Mouse (Mus musculus) WW6 (cell line): Measurements from ENCODE around the gene Lins1.

Experiments used
- DNase-seq: peaks from one replicate; pipeline ENCODE4 v3.0.0-alpha.2; 2013; ENCODE audit warnings: low read depth, low spot score

Lins1 gene

DNA sequence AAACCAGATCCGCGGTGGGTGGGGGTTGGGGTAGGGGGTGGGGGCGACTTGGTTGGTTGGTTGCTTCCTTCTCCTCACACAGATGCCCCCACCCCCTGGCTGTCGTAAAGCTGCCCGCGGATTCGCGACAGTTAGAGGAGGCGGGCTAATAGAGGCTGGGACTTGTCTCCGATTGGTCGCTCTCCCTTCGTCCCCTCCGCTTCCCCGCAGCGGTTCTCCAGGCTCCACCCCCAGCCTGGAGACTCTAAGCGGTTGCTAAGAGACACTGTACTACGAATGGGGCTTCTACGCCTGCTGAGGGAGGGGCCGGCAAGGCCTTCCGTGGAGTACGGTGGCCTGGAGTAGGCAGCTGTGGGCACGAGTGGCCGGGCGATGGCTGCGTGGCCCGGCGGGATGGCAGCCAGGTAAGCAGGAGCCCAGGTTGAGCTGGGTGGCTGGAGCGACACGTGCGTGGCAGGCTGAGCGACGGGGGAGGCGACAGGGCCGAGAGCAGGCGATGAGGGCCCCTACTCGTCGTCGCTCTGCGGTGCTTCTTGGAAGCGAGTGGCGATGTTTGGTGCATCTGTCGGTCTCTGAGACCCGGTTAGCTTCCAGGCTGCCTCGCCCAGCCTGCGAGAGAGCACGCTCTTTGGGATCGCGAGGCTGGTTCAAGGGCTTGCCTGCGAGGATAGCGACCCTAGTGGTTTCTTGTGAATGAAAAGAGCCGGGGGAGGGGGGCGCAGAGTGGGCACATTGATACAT lies at the start of gene Lins1:
Gene Lins1 (plus strand): TSS at position 270 of the 741 bp plus-strand sequence.
- DNase-seq = peak; percentile 97

DNA sequence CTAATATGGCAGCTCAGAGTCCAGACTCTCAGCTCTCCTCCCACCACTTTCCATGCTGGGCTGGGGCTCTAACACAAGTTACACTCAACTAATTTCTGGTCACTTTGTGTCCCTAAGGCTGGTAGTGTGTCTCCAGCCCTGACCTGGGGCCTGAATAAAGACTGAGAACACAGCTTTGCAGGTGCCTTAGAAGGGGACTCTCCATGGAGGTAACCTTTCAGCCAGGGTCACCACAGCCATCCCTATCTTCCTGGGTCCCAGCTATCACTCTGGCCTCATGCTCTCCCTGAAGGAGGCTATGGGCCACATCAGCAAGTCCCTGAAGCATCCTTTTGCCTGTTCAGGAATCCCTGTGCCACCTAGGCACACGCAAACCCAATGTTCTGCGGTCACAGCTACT lies 44.0 kb upstream of the Lins1 start:
- DNase-seq = no peak

DNA sequence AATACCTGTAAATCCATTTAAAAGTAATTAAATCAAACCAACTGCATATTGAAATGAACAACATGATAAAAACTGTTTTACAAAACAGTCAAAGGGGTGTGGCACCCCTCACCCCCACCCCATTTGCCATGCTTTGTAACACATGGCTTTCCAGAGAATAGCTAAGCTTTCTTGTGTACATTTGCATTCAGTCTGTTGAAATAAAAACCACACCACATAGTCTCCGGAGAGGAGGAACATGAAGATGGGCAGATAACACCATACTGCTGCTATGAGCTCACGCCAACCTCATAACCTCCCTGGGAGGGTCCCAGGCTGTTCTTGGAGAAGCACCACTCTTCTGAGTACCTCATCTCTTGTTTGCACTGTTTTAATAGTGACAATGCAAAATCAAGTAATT lies 40.5 kb upstream of the Lins1 start:
- no peak for DNase-seq

DNA sequence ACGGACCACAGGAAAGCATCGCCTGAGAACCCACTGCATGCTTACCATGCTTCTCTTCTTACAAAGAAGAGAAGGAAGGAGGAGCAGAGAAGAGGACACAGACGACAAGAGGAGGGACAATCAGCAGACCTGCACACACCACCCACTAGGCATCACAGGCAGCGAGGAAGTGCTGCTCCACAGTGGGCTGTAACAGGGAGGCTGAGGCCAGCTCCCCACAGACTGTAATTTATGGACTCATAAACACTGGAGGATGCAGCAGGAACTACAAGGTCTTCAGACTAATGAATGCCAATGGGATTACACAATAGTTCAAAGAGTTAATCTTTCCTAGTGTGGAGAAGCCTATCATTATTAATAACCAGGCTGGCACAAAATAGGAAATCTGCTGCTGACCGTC lies 38.8 kb upstream of the Lins1 start:
- no peak for DNase-seq

DNA sequence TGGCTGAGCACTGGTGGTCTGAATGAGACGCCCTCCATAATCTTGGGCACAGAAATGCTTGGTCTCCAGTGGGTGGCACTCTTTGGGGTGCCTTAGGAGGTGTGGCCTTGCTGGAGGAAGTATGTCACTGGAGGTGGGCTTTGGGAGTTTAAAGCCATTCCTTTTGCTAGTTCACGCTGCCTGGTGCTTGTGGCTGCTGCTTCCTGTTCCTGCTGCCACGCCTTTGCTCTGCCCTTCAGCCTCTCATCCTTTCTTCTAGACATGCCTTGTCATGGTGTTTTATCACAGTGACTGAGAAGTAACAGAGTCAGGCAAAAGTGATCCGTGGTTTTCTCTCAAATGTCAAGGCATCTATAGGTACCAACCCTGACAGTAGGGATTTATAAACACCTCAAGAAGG lies 37.5 kb upstream of the Lins1 start:
- no peak for DNase-seq

DNA sequence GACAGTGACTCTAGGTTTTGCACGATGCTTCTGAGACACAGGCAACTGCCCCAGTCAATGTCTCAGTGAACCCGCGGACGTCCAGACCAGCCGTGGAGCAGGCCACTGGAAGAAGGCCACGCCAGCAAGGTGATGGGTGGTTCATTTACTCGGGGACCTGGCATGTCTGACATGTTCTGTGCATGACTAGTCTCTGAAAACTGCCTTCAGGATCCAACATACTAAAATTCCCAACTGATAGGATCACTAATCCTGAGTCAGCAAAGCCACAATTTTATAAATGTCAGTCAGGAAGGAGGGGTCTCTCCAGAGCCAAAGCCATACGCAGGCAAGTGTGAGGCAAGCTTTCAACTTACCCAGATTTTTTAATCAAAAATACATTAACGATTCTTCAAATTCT lies 36.1 kb upstream of the Lins1 start:
- no peak for DNase-seq

DNA sequence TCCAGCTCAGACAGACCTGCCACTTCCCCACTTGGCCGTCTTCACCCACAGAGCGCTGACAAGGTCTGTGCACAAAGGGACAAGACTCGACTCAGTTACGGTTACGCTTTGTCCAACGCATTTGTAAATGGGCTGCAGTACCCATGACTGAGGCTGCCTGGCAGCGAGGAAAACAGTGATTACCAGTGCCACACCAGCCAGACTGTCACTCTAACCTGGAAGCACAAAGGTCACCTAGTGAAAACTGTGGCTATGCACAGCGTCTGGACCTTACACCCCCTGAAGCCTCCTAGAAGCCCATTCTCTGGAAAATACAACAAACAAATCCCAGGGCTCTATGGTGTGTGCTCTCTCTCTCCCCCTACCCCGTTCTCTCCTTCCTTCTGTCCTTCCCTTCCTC lies 34.2 kb upstream of the Lins1 start:
- no peak for DNase-seq

DNA sequence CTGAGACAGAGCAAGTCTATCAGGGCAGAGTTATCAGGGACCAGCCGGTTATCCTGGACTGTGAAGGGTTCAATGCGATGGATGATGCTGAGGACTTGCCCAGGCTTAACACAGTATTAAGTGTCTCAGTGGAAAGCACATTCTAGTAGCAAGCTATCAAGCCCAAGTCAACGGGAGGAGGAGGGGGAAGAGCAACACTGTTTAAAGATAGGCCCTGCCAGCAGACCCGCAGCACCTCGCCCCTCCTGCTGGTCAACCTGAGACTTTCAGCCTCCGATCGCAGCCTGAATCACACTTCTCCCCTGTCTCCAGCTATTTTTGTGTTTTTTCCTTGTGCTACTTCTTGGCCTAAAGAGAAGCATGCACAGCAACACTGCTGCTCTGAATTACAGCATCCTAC lies 29.4 kb upstream of the Lins1 start:
- peak; percentile 13 for DNase-seq

DNA sequence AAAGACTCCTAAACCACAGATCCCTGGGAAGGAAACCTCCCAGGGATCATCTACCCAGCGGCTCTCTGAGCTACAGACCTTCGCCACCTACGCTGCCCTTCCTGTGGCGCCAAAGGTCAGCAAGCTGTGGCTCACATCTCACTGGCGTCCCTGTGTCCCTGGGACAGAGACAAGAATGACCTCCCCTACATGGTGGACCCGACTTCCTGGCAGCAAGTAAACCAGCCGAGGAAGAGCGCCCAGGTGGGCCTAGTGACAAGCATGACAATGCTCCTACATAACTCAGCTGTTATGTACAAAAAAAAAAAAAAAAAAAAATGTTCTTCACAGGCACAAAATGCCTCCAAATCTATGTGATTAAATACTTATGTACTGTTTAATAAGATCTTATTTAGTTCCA lies 28.7 kb upstream of the Lins1 start:
- DNase-seq = no peak

DNA sequence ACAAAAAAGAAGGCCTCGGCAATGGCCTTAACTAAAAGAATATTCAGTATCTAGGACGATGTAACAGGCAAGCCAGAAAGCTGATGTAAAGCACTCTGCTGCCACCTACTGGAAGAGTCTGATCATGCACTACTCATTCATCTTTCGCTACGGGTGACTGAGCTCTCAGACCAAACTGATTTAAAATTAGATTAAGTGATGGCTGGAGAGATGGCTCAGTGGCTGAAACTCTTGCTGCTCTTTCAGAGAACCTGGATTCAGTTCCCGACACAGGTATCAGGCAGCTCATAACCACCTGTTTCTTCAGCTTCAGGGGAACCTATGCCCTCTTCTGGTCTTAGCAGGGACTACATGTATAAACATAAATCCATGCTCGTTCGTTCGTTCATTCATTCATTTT lies 28.1 kb upstream of the Lins1 start:
- DNase-seq = peak; percentile 45

DNA sequence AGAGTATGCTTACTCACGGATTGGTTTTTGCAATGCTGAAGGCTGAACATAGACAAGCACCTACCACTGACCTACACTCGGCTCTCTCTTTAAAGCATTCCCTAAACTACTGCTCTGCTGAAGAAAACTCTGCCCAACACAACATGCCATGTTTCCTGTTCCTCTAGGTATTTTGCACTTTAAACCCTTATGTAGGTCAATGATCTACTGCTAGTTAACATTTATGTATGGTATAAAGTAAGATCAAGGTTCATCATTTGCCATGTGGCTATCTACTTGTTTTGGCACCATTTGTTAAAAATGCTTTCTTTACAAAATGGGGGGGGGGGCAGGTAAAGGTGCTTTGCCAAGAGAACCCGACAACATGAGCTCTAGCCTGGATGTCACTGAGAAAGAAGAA lies 26.1 kb upstream of the Lins1 start:
- DNase-seq = no peak

DNA sequence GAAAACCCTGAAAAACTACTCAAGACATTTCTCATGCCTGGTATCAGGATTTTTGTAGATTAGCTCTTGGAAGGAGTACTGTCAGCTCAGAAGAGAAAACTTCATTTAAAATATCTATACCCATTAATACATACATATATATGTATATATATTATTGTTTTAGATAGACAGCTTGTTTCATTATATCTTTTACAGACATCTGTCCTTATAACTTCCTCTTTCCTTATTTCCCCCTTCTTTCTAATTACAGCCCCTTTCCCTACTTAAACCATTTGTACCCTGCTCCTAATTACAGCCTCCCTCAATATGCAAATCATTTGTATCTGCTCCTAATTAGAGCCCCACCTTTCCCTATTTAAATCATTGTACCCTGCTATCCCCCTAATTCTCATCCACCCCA lies 22.6 kb upstream of the Lins1 start:
- no peak for DNase-seq

DNA sequence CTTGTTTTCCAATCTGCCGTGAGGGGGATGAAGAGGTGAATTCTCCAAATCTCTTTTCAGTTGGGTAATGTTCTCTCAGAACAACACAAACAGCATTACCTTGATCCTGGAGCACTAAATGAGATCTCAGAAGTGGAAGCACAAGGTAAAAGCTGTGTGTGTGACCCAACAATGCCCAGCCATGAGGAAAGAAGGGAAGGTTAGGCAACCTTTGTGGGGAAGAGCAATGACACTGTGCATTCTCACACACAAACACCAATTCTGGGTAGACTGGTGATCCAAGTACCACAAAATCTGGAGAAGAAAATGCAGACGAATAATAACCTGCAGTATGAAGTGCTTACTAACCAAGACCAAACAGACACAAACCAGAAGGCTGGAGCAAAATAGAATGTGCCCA lies 13.9 kb upstream of the Lins1 start:
- no peak for DNase-seq

DNA sequence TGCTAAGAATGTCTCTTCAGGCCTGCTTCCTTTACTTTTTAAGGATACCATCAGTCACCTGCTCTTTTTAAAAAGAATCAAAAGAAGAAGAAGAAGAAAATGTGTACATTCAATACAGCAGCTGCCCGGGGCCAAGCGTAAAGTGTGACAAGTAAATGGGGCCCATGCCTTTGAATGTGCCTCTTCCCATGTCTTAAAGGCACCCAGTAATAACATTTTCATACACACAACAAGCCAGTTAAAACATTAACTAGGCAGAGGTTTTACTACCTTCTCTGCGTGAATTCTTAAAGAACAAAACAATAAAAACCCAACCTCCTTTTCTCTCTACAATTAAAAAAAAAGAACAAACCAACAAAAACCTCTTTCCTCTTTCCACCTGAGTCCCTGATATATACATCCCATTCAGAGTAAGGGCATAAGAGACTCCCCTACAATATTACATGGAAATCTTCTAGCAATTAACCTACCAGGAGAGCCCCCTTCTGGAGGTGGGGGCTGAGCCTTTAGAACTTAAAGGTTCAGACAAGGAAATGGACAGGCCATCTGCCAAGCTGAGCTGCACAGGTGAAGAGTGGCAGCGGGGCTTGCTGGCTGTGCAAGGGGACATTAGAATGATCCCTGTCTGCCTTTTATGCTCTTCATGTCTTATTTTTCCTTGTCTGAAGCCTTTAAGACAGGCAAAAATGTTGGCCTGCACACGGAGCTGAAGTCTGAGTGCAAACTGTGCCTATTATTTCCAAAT lies 7.4 kb upstream of the Lins1 start:
- no peak for DNase-seq

DNA sequence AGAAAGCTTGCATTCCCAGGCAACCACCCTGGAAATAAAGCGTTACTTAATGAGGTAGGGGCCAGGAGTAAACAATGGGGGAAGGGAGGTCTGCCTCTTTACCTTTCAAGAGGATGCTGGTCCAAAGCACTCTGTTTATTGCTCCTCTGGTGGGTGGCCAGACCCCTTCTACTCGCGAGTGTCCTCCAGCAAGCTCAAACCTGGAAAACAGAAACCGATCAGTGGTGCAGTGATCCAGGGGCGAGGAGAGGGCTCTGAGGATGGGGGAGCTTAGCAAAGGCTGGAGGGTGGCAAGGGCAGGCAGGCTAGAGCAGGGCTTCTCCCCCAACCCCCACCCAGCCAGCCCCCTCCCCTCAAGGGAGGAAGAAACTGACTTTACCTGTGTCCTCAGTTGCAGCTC lies 968 bp upstream of the Lins1 start:
- no peak for DNase-seq

DNA sequence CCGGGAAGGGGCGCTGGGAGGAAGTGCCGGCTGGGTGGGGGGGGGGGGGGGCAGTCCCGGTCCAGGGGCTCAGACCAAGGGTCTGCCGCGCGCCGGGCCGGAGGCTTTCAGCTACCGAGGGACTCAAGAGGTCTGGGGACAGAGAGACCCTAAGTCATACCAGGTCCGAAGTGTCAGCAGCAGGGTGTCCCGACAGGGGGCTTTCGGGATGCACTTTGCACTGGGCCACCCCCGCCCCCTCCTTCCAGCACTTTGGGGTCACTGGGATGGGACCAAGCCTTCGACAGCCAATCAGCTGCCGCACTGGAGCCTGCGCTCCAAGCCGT lies 432 bp upstream of the Lins1 start, which contains the start of gene Asb7:
Gene Asb7 (minus strand): TSS at position 303 of the 326 bp plus-strand sequence.
- DNase-seq = no peak

DNA sequence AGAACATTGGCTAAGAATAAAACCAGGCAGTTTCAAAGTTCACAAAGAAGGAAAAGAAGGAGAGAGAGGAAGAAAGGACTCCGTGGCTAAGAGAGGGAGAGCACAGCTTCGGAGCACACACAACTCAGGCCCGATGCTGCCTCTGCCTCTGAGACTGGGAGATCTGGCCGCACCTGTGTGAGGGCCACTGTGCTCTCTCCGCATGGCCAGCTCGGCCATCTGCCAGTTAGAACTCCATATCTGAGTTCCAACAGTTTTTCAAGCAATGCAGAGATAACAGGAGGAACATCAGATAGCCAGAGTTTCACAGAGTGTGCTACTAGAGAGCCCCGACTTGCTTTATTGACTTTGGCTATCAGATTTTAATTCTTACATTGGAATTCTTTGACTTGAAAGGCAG lies 4.8 kb downstream of the Lins1 start:
- no peak for DNase-seq

DNA sequence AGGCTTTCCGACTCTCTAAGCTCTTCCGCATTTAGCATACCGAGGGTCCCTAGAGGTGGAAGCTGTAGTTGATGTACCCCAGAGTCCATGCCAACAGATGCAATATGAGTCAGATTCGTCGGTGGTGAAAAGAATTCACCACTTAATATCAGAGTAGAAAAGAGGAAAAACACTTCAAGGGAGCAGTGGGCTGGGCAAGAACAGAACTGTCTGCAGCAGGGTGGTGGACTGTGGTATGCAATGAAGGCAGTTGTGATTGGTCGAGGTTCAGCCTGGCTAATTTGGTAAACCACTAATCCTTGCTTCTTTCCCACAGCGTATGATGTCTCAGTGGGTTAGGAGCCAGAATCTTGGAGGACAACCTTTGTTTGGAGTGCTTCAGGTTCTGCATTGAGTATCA lies 13.0 kb downstream of the Lins1 start:
- DNase-seq = no peak

DNA sequence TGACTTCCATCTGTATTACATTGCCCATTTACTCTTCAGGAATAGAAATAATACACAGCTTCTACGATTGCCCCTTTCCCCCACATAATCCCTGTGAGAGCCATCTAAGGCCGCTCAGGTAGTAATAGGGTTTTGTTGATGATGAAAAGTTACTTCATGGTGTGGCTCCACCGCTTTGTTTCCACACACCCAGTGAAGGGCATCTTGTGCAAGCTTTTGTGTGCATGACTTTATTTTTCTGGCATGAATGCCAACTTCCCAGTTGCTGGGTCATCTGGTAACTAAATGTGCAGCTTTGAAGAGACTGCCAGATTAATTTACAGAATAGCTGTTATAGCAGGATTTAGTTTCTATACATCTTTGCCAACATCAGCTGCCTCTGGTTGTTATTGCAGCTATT lies 14.9 kb downstream of the Lins1 start:
- DNase-seq = no peak

DNA sequence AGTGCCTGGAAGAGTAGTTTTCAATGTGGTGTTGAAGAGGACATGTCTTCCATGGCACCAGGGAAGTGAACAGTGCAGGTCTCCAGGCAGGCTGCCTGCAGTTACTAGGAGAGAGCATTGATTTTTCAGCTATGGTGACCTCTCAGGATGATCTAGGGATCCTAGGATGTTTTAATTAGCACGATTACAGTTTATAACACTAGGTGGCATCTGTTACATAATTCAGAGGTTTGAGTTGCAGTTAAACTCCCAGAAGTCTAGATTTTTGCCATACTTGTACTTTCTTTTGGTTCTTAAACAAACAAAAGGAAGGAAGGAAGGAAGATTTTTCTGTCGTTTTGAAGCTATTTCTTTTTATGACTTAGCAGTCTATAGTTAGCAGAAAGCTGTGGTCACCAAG lies 21.5 kb downstream of the Lins1 start:
- no peak for DNase-seq

DNA sequence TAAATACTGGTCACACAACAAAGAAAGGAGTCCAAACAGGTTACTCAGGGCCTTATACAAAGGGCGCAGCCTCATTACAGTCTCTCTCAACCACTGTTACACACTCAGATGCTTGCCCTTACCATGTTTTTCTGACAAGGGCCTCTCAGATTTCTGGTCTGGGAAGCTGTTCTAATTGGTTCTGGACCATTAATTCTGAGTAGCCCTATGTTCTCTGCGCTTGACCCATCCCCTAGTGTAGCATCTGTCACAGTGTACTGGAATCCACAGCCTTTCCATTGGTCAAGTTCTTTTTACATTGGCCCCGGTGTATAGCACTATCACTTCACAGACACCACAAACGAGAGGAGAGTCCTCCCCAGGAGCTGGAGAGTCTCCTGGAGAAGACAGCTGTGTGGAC lies 34.8 kb downstream of the Lins1 start:
- DNase-seq = no peak

DNA sequence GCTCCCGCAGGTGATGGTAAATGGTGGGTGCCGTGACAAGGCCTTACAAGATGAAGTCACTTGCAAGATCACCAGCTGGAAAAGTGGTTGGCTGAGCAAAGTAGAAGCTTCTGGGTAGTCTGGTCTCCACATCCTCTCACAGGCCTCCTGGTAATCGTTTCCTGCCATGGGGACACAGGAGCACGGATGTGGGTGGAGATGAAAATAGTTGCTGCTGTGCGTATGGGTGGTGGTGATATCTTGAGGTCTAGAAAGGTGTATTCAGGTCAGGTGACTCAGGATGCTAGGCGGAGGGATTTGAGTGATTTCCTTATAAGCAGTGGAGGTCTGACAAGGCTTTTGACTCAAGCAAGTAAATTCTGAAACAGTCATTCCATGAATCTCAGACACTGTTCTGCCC lies 35.3 kb downstream of the Lins1 start:
- DNase-seq = no peak

DNA sequence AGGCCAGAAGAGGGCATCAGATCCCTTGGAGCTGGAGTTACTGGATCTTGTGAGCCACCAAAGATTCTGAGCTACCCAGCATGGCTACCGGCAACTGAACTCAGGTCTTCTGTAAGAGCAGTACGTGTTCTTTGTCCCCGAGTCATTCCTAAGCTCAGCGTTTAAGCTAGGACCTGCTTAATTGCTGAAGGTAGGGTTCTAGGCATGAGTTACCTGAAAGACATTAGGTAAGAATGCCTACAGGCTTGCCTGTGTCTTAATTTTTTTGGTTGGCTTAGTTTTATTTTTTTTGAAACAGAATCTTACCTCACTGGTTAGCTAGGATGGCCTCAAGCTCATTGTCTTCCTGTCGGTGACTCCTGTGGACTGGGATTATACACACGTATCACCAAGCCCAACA lies 38.4 kb downstream of the Lins1 start:
- no peak for DNase-seq

DNA sequence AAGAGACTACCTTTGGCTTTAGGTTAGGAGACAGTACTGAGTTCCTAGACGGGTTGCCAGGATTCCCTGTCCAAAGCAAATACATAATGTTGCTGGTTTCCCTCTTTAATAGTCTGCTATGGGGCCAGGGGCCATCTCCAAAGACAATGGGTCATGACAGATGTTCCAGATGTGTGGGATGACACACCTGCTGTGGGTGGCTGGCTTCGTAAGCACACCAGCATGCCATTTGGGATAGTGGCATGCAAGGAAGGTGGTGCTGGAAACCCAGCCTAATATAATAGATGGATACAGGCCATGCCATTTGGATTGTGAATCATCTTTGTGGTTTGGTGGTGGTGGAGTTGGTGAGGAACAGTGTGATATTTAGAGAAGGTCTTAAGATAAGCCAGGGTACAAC lies 39.5 kb downstream of the Lins1 start:
- DNase-seq = no peak
